Mouse (Mus musculus) ovary, postnatal 14 days (tissue): ENCODE data around the gene Mrpl53.
"Not testable (repeated sequence)": the region's sequence is repeated elsewhere in the genome, so short reads cannot be mapped to it uniquely, and the experiment has no call there.

Source experiments
- DNase-seq: peaks from one replicate; pipeline ENCODE4 v3.0.0; 2022; ENCODE audit warnings: low spot score

Gene Mrpl53

DNA sequence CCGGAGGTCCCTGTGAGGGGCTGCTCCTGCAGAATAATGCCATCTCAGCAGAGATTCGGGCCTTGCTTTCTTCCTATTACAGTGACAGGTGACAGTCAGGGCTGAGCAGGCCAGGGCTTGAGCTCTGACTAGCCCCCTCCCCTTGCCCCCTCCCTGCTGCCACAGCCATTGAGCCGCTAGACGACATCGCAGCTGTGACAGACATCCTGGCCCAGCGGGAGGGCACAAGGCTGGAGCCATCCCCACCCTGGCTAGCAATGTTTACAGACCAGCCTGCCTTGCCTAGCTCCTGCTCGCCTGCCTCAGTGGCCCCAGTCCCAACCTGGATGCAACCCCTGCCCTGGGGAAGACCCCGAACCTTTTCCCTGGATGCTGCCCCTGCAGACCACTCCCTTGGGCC, 42.9 kb downstream of the Mrpl53 start:
- no peak for DNase-seq

DNA sequence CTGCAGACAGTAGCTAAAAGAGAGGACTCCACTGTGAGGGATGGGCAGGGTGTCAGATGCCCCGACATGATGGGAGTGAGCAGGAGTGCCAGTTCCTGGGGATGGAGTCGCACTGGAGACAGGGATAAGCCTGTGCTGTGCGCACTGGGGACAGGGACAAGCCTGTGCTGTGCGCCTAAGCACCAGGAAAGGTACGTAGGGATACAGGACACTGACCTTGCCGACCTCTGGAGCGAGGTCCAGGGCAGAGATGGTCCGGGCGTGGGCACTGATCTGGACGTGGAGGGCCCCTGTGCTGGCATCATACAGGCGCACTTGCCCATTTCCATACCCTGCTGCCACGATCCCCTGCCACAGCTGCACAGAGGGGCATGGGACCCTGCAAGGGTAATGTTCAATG, 44.2 kb downstream of the Mrpl53 start:
- no peak for DNase-seq

DNA sequence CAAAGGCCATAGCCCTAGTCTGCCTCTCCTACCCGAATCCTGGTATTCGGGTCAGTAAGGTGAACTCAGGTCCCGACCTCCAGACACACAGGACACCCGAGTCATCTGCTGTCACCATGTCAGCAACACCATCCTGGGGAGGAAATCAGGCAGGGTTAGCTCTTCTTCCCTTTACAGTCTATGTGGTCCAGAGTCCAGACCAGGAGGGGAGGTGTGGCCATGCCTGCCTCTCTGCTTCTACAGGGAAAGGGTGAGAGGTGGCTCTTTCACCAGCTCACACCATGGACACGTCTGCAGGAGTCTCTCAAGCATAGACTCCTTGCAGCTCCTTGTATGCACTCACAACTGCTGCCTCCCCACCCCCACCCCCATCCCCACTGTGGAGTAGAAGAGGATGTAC, 44.6 kb downstream of the Mrpl53 start:
- DNase-seq: no peak

- no peak for DNase-seq
Observed at GRCm38 (mm10) chr6:83155552-83156238, 46.9 kb downstream of the Mrpl53 start.

- no peak for DNase-seq
Observed at GRCm38 (mm10) chr6:83156259-83156684, 47.4 kb downstream of the Mrpl53 start, which contains the start of the genes Wdr54 and 1700003E16Rik. TSS of gene Wdr54 (minus strand) at chr6:83156397. TSS of gene 1700003E16Rik (plus strand) at chr6:83156404.

GRCm38 (mm10) chr6:83159456-83159855, 50.6 kb downstream of the Mrpl53 start:
- DNase-seq: not testable (repeated sequence)
